Mouse (Mus musculus): ENCODE data around the gene Rflna. TPM values are rescaled to one million over a fixed set of nuclear protein-coding genes. Genes with fewer than 3 reads are reported as not detected.

The Rflna gene
- total RNA-seq, 1 experiment from 2014 or later: not detected

- ATAC-seq (replicated peaks in 1 of 2; ENCODE audit: insufficient read depth in 1 of 2, low FRiP score in 2 of 2, low TSS enrichment in 1 of 2, low read depth in 1 of 2, poor library complexity in 2 of 2, severe bottlenecking in 2 of 2): 0 out of 4 replicates have a peak, but pooled peaks of 1 of the 2 experiments have one; percentile 22
These were observed 36.5 kb downstream of the Rflna start for GRCm38 (mm10) chr5:125039377-125040027.

GRCm38 (mm10) chr5:125040128-125040584 lies 37.1 kb downstream of the Rflna start:
- ATAC-seq (replicated peaks in 1 of 2; ENCODE audit: insufficient read depth in 1 of 2, low FRiP score in 2 of 2, low TSS enrichment in 1 of 2, low read depth in 1 of 2, poor library complexity in 2 of 2, severe bottlenecking in 2 of 2): peak; percentile 13 to 26; a peak in 1 of 4 replicates

- ATAC-seq (replicated peaks in 1 of 2; ENCODE audit: insufficient read depth in 1 of 2, low FRiP score in 2 of 2, low TSS enrichment in 1 of 2, low read depth in 1 of 2, poor library complexity in 2 of 2, severe bottlenecking in 2 of 2): no peak
These were observed 38.6 kb downstream of the Rflna start for GRCm38 (mm10) chr5:125041578-125041977.

- no peak for ATAC-seq (replicated peaks in 1 of 2; ENCODE audit: insufficient read depth in 1 of 2, low FRiP score in 2 of 2, low TSS enrichment in 1 of 2, low read depth in 1 of 2, poor library complexity in 2 of 2, severe bottlenecking in 2 of 2)
These were observed 40.4 kb downstream of the Rflna start for GRCm38 (mm10) chr5:125043448-125043847.

- no peak for ATAC-seq (replicated peaks in 1 of 2; ENCODE audit: insufficient read depth in 1 of 2, low FRiP score in 2 of 2, low TSS enrichment in 1 of 2, low read depth in 1 of 2, poor library complexity in 2 of 2, severe bottlenecking in 2 of 2)
These were observed 42.2 kb downstream of the Rflna start for GRCm38 (mm10) chr5:125045202-125045601.

GRCm38 (mm10) chr5:125046436-125046835 lies 43.4 kb downstream of the Rflna start:
- ATAC-seq (replicated peaks in 1 of 2; ENCODE audit: insufficient read depth in 1 of 2, low FRiP score in 2 of 2, low TSS enrichment in 1 of 2, low read depth in 1 of 2, poor library complexity in 2 of 2, severe bottlenecking in 2 of 2): no peak

GRCm38 (mm10) chr5:125049481-125049880 lies 46.5 kb downstream of the Rflna start:
- ATAC-seq (replicated peaks in 1 of 2; ENCODE audit: insufficient read depth in 1 of 2, low FRiP score in 2 of 2, low TSS enrichment in 1 of 2, low read depth in 1 of 2, poor library complexity in 2 of 2, severe bottlenecking in 2 of 2): no peak

GRCm38 (mm10) chr5:125052237-125052602 lies 49.2 kb downstream of the Rflna start:
- ATAC-seq (replicated peaks in 1 of 2; ENCODE audit: insufficient read depth in 1 of 2, low FRiP score in 2 of 2, low TSS enrichment in 1 of 2, low read depth in 1 of 2, poor library complexity in 2 of 2, severe bottlenecking in 2 of 2): peak in 1 of 2 experiments; percentile 18; a peak in 1 of 4 replicates

- 0 out of 4 replicates have a peak, but pooled peaks of 1 of the 2 experiments have one; percentile 13 for ATAC-seq (replicated peaks in 1 of 2; ENCODE audit: insufficient read depth in 1 of 2, low FRiP score in 2 of 2, low TSS enrichment in 1 of 2, low read depth in 1 of 2, poor library complexity in 2 of 2, severe bottlenecking in 2 of 2)
These were observed 49.8 kb downstream of the Rflna start for GRCm38 (mm10) chr5:125052603-125053488.

GRCm38 (mm10) chr5:125053661-125054060 lies 50.6 kb downstream of the Rflna start:
- ATAC-seq (replicated peaks in 1 of 2; ENCODE audit: insufficient read depth in 1 of 2, low FRiP score in 2 of 2, low TSS enrichment in 1 of 2, low read depth in 1 of 2, poor library complexity in 2 of 2, severe bottlenecking in 2 of 2): no peak

- ATAC-seq (replicated peaks in 1 of 2; ENCODE audit: insufficient read depth in 1 of 2, low FRiP score in 2 of 2, low TSS enrichment in 1 of 2, low read depth in 1 of 2, poor library complexity in 2 of 2, severe bottlenecking in 2 of 2): peak; percentile 29 to 36; a peak in 3 of 4 replicates
These were observed 52.9 kb downstream of the Rflna start for GRCm38 (mm10) chr5:125055901-125056300.

GRCm38 (mm10) chr5:125056331-125056695 lies 53.3 kb downstream of the Rflna start:
- ATAC-seq (replicated peaks in 1 of 2; ENCODE audit: insufficient read depth in 1 of 2, low FRiP score in 2 of 2, low TSS enrichment in 1 of 2, low read depth in 1 of 2, poor library complexity in 2 of 2, severe bottlenecking in 2 of 2): no peak

GRCm38 (mm10) chr5:125056696-125057554 lies 53.9 kb downstream of the Rflna start:
- ATAC-seq (replicated peaks in 1 of 2; ENCODE audit: insufficient read depth in 1 of 2, low FRiP score in 2 of 2, low TSS enrichment in 1 of 2, low read depth in 1 of 2, poor library complexity in 2 of 2, severe bottlenecking in 2 of 2): no peak

- 0 out of 4 replicates have a peak, but pooled peaks have one; percentile 12 to 20 for ATAC-seq (replicated peaks in 1 of 2; ENCODE audit: insufficient read depth in 1 of 2, low FRiP score in 2 of 2, low TSS enrichment in 1 of 2, low read depth in 1 of 2, poor library complexity in 2 of 2, severe bottlenecking in 2 of 2)
These were observed 54.7 kb downstream of the Rflna start for GRCm38 (mm10) chr5:125057555-125058266.

GRCm38 (mm10) chr5:125058267-125058668 lies 55.2 kb downstream of the Rflna start:
- peak; percentile 34 to 61 for ATAC-seq (replicated peaks in 1 of 2; ENCODE audit: insufficient read depth in 1 of 2, low FRiP score in 2 of 2, low TSS enrichment in 1 of 2, low read depth in 1 of 2, poor library complexity in 2 of 2, severe bottlenecking in 2 of 2)
